Mouse (Mus musculus) lung, postnatal 36 days (tissue): ENCODE measurements around the gene Hmgcl.
"Not testable (repeated sequence)": the region's sequence is repeated elsewhere in the genome, so short reads cannot be mapped to it uniquely, and the experiment has no call there.

Experiments used
- DNase-seq: peaks from one replicate; pipeline ENCODE4 v3.0.0; 2022; ENCODE audit warnings: mixed read lengths

Gene Hmgcl

GRCm38 (mm10) chr4:135962198-135962597, 15.9 kb downstream of the Hmgcl start:
- no peak for DNase-seq

- DNase-seq = no peak
Measured at GRCm38 (mm10) chr4:135962946-135963345, 16.7 kb downstream of the Hmgcl start.

GRCm38 (mm10) chr4:135963457-135964193, 17.4 kb downstream of the Hmgcl start, which contains the start of gene Gale:
Gale (plus strand) TSS chr4:135963727.
- DNase-seq = peak; percentile 97

DNA sequence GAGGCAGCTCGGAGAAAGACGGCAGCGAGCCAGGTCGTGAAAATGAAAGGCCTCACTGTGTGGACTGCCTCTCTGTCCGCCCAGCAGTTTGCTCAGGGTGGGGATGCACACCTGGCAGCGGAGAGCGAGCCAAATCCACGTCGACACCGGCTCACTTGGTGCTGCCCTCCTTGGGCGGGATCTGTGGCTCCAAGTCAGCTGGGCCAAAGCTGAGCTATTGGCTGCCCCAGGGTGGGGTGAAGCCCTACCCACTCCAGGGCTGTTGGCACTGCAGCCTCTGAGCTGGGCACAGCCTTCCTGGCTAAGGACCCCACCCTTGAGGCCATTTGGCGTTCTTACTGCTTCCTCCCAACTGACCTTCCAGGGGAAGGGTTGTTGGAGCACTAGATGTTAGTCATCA, 18.2 kb downstream of the Hmgcl start:
- peak; percentile 90 for DNase-seq

GRCm38 (mm10) chr4:135965113-135965512, 18.9 kb downstream of the Hmgcl start:
- DNase-seq = no peak

- DNase-seq = no peak
Measured at GRCm38 (mm10) chr4:135966283-135966682, 20.0 kb downstream of the Hmgcl start.

GRCm38 (mm10) chr4:135967086-135967760, 21.0 kb downstream of the Hmgcl start:
- DNase-seq = no peak

DNA sequence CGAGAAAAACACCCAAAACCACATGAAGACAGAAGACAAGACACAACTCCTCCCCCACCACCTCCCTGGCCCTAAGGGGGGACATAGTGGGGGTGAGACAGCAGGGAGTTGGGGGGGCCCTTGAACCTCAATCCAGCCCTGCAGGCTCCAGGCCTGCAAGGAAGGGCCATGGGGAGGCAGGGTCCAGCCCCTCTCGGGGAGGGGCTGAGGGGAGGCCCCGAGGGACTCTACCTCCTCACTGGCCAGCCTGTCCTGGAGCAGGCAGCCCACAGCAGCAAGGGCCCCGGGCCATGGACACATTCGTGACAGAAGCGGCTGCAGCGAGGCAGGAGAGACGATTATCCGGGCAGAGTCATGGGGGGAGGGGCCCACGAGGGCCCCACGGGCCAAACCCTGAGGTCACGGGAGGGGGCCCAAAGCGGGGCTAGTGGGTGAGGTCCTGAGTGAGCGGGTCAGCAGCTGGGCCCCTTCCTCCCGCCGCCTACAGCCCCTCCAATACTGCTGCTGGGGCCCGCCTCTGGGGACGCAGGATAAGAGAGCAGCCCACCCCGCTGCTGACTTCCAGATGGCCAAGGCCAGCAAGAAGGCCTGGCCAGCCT, 22.1 kb downstream of the Hmgcl start:
- no peak for DNase-seq

- DNase-seq = no peak
Measured at GRCm38 (mm10) chr4:135969070-135969750, 23.0 kb downstream of the Hmgcl start.

DNA sequence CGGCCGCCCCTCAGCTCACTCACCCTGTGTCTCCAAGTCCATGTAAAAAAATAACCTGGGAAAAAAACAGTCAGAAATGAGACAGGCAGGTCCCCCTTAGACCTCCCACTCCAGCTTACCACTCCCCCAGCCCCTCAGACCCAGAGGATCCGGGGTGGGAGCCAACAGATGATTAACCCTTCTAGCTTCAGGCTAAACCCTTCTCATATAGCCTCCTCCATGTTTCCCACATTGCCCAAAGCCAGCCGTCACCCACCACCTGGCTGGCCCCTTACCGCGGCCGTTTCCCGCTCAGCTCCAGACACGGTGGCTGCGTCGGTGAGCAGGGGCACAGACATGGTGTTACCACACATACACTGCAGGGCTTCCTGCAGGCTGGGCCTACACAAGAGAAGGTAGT, 24.3 kb downstream of the Hmgcl start:
- no peak for DNase-seq

DNA sequence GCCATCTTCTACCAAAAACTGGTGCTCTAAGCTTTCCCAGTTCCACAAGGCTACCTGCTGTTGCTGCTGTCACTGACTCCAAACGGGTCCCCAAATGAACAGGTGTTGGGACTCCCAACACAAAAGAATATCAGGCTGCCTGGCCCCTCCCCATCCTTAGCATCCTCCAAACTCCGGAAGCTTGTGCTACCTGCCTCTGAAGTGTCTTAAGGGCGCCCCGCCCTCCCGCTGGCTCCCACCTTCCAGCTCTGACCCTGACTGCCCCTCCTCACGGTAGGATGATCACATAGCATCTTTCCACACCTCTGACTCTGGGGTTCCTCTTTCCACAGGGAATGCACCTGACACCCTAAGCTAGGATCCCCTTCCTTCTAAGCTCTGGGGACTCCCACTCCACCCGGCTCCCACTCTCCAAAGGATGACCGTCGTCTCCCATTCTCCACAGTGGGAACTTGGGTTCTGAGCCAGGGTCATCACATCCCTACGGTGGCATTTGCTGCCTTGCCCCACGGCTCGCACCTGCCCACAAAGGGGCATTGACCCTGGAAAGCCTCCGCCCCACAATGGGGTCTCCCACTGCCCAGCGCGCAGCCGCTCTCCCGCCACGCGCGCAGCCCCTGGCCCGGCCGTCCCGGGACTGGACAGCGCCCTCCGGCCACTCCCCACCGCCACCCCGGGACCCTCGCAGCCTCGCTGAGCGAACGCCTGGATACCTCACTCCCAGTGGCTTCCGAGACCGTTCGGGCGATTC, 25.7 kb downstream of the Hmgcl start:
- DNase-seq = no peak

- peak; percentile 92 for DNase-seq
Measured at GRCm38 (mm10) chr4:135972556-135972906, 26.3 kb downstream of the Hmgcl start, which contains the start of gene Lypla2. Lypla2 (minus strand) TSS chr4:135972626.

- DNase-seq = no peak
Measured at GRCm38 (mm10) chr4:135972911-135973811, 26.9 kb downstream of the Hmgcl start.

DNA sequence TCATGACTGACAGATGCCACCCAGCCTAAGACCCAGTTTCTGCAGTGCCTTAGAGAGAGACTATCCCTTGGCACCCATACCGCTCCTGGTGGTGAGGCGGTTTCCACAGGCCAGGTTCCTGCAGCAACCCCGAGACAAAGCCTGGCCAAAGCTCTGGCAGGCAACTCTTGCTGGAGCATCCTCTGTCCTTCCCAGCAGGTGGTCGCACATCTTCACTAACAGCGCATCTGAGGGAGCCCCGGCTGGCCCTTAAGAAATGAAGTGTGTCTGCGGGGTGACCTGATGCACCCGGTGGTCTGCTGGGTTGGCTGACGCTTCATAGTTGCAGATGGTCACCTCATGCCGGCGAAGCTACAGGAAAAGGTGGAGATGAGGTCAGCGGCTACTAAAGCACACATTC, 29.9 kb downstream of the Hmgcl start:
- DNase-seq = no peak

- DNase-seq = not testable (repeated sequence)
Measured at GRCm38 (mm10) chr4:135980223-135980622, 34.0 kb downstream of the Hmgcl start.

DNA sequence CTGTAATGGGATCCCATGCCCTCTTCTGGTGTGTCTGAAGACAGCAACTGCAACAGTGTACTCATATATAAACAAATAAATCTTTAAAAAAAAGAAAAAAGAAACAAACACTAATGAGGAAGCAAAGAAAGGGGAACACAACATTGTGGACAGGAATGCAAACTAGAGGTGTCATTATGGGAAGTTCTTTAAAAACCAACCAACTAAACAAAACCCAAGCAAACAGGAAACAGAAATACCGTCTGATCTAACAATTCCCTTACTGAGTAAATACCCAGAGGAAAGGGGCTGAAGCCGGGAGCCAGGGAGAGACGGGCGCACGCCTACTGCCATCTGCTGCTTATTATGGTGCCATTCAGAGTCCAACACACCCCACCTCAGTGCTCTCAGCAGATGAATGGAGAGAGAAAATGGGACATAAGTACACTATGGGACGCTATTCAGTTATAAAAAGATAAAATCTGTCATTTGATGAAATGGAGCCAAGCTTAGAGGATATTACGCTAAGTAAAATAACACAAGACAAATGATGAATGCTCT, 35.3 kb downstream of the Hmgcl start:
- no peak for DNase-seq

DNA sequence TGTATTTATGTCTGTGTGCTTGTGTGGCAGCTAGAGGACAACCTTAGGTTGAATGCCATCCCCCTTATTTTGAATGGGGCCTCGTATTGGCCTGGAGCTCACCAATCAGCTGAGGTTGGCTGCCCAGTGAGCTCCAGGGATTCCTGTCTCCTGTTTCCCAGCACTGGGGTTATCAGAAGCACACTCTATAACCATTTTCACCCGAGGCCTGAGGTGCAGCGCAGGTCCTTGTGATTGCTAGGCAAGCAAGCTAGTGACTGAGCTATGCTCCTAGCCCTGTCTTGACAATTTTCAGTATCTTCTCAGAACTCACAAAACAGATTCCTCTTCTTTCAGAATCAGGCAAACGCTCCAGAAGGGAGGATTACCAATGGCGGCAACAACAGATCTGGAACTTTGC, 38.3 kb downstream of the Hmgcl start:
- no peak for DNase-seq

DNA sequence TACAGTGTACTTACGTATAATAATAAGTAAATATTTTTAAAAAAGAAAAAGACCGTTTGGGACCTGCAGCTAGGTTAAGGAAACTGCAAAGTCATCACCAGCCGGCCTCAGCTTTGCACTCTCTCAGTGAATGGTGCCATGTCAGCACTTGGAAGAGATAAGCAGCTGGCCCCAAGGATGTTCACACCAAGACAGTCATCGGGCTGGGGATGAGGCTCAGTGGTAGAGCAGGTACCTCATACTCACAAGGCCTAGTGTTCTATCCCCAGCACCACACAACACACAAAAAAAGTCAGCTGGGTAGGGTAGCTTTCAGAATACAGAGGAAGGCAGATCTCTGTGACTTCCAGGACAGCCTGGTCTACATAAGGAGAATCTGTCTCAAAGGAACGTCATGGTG, 38.9 kb downstream of the Hmgcl start:
- no peak for DNase-seq

GRCm38 (mm10) chr4:135985769-135986168, 39.5 kb downstream of the Hmgcl start:
- no peak for DNase-seq

- no peak for DNase-seq
Measured at GRCm38 (mm10) chr4:135986301-135986942, 40.2 kb downstream of the Hmgcl start.
